Mouse (Mus musculus) heart, embryonic 15.5 days (tissue): ENCODE measurements around the gene Otog. TPM values are rescaled to one million over a fixed set of nuclear protein-coding genes. Genes with fewer than 3 reads are reported as not detected.

Experiments
- ATAC-seq: fragments of 200-750 bp; cut with Nextera tagmentation; replicated peaks from 2 replicates; pipeline ENCODE4 v1.8.0; 2017; ENCODE audit warnings: low read depth, moderate TSS enrichment; ENCODE audit not compliant: insufficient number of reproducible peaks, insufficient read depth, low FRiP score
- H3K27ac ChIP-seq: fragments of 300-500 bp; sonication (generic); 2 replicates; pipeline ENCODE4 v1.5.1; 2015; ENCODE audit warnings: mild to moderate bottlenecking, inconsistent platforms
- H3K27me3 ChIP-seq: fragments of 300-500 bp; sonication (generic); 2 replicates; pipeline ENCODE4 v1.6.1; 2015; ENCODE audit warnings: inconsistent platforms
- H3K36me3 ChIP-seq: fragments of 300-500 bp; sonication (generic); 2 replicates; pipeline ENCODE4 v1.6.1; 2015; ENCODE audit warnings: mild to moderate bottlenecking, inconsistent platforms
- H3K4me1 ChIP-seq: fragments of 300-500 bp; sonication (generic); replicated peaks from 2 replicates; pipeline ENCODE4 v1.6.1; 2015; ENCODE audit warnings: inconsistent platforms
- H3K4me2 ChIP-seq: fragments of 300-500 bp; sonication (generic); 2 replicates; pipeline ENCODE4 v1.6.1; 2015; ENCODE audit warnings: inconsistent platforms, mild to moderate bottlenecking, moderate library complexity
- H3K4me3 ChIP-seq: fragments of 300-500 bp; sonication (generic); 2 replicates; pipeline ENCODE4 v1.5.1; 2015; ENCODE audit warnings: mild to moderate bottlenecking, inconsistent platforms
- H3K9ac ChIP-seq: fragments of 300-500 bp; sonication (generic); 2 replicates; pipeline ENCODE4 v1.6.1; 2015; ENCODE audit warnings: mild to moderate bottlenecking, inconsistent platforms
- H3K9me3 ChIP-seq: fragments of 300-500 bp; sonication (generic); replicated peaks from 2 replicates; pipeline ENCODE4 v1.6.1; 2016; ENCODE audit warnings: inconsistent platforms
- WGBS: fragments of 180-500 bp; shearing (Covaris S2); methylation state at CpG from one replicate; pipeline ENCODE4 v1.1.7; 2015; ENCODE audit warnings: mixed read lengths; 5-methylcytosine and 5-hydroxymethylcytosine counted together
- polyA plus RNA-seq: library from polyadenylated mRNA; unstranded; fragments of >200 nt; fragmentation: Nextera tagmentation; extraction: Ambion mirVana; gene quantifications from 2 replicates; pipeline ENCODE4 v1.2.1, GENCODE M21; 2015

The Otog gene
- polyA plus RNA-seq, 1 experiment from 2014 or later = not detected

GRCm38 (mm10) chr7:46226936-46227335 lies 13.9 kb upstream of the Otog start:
- Histone ChIP-seq H3K4me1 (peaks cover 14% of the 10 kb centered on the region), H3K27me3 (no peaks in the 10 kb centered on the region), H3K4me2 (no peak overlapping the region), H3K36me3 (no peaks in the 10 kb centered on the region), H3K4me3 (no peak overlapping the region), H3K9ac (no peak overlapping the region), H3K9me3 (no peaks in the 10 kb centered on the region), H3K27ac (no peak overlapping the region)
- 38% methylated on average over 4 of the region's 4 CpGs for WGBS
- ATAC-seq = peak; percentile 45; the same call in 1 of the 2 replicates

GRCm38 (mm10) chr7:46235948-46236347 lies 4.8 kb upstream of the Otog start:
- Histone ChIP-seq H3K27me3 (no peaks in the 10 kb centered on the region), H3K36me3 (no peaks in the 10 kb centered on the region), H3K4me1 (peaks cover 7% of the 10 kb centered on the region), H3K9ac (no peak overlapping the region), H3K4me3 (no peak overlapping the region), H3K4me2 (no peak overlapping the region), H3K27ac (no peak overlapping the region), H3K9me3 (no peaks in the 10 kb centered on the region)
- ATAC-seq = no peak
- 67% methylated on average over 18 of the region's 18 CpGs for WGBS

GRCm38 (mm10) chr7:46236363-46236762 lies 4.4 kb upstream of the Otog start:
- Histone ChIP-seq H3K9ac (no peak overlapping the region), H3K4me1 (peaks cover 7% of the 10 kb centered on the region), H3K9me3 (no peaks in the 10 kb centered on the region), H3K27me3 (no peaks in the 10 kb centered on the region), H3K4me3 (no peak overlapping the region), H3K4me2 (no peak overlapping the region), H3K36me3 (no peaks in the 10 kb centered on the region), H3K27ac (no peak overlapping the region)
- ATAC-seq = no peak
- WGBS = 79% methylated on average over 15 of the region's 15 CpGs

- H3K9me3 ChIP-seq = no peaks in the 10 kb centered on the region
- peak overlapping the region; percentile 45 for H3K4me2 ChIP-seq
- peaks cover 7% of the 10 kb centered on the region for H3K4me1 ChIP-seq
- 54% methylated on average over 7 of the region's 7 CpGs for WGBS
- H3K27ac ChIP-seq = no peak overlapping the region
- no peak for ATAC-seq
- no peaks in the 10 kb centered on the region for H3K27me3 ChIP-seq
- no peak overlapping the region for H3K9ac ChIP-seq
- no peaks in the 10 kb centered on the region for H3K36me3 ChIP-seq
- H3K4me3 ChIP-seq = no peak overlapping the region
Observed at GRCm38 (mm10) chr7:46237192-46237591, 3.6 kb upstream of the Otog start.

- ATAC-seq = 0 out of 2 replicates have a peak, but pooled peaks have one; percentile 47
- Histone ChIP-seq H3K27ac (no peak within 1 kb of the TSS), H3K9ac (no peak within 1 kb of the TSS), H3K36me3 (no peaks in the 10 kb centered on the region), H3K4me2 (peak within 1 kb of the TSS; percentile 45), H3K4me3 (peak within 1 kb of the TSS; percentile 19), H3K4me1 (peaks cover 7% of the 10 kb centered on the region), H3K27me3 (no peaks in the 10 kb centered on the region), H3K9me3 (no peaks in the 10 kb centered on the region)
- 23% methylated on average over 10 of the region's 10 CpGs for WGBS
Observed at GRCm38 (mm10) chr7:46238346-46238745, 2.4 kb upstream of the Otog start, which contains the start of gene Ush1c. Gene Ush1c, minus strand, starts transcription at chr7:46238503.

- Histone ChIP-seq H3K36me3 (no peaks in the 10 kb centered on the region), H3K9ac (no peak overlapping the region), H3K27ac (no peak overlapping the region), H3K4me1 (peaks cover 7% of the 10 kb centered on the region), H3K4me2 (no peak overlapping the region), H3K27me3 (no peaks in the 10 kb centered on the region), H3K4me3 (no peak overlapping the region), H3K9me3 (no peaks in the 10 kb centered on the region)
- WGBS = 85% methylated on average over 4 of the region's 4 CpGs
- ATAC-seq = no peak
Observed at GRCm38 (mm10) chr7:46240091-46240490, 696 bp upstream of the Otog start.

GRCm38 (mm10) chr7:46246876-46247275 lies 6.1 kb downstream of the Otog start:
- H3K9ac ChIP-seq = no peak overlapping the region
- no peaks in the 10 kb centered on the region for H3K36me3 ChIP-seq
- ATAC-seq = no peak
- H3K27ac ChIP-seq = no peak overlapping the region
- H3K4me1 ChIP-seq = peaks cover 5% of the 10 kb centered on the region
- H3K9me3 ChIP-seq = no peaks in the 10 kb centered on the region
- H3K4me2 ChIP-seq = no peak overlapping the region
- no peak overlapping the region for H3K4me3 ChIP-seq
- no peaks in the 10 kb centered on the region for H3K27me3 ChIP-seq

GRCm38 (mm10) chr7:46247606-46248005 lies 6.8 kb downstream of the Otog start:
- no peak for ATAC-seq
- Histone ChIP-seq H3K27me3 (no peaks in the 10 kb centered on the region), H3K4me1 (peaks cover 5% of the 10 kb centered on the region), H3K27ac (no peak overlapping the region), H3K9ac (no peak overlapping the region), H3K36me3 (no peaks in the 10 kb centered on the region), H3K9me3 (no peaks in the 10 kb centered on the region), H3K4me2 (no peak overlapping the region), H3K4me3 (no peak overlapping the region)
- WGBS = 80% methylated on average over 3 of the region's 3 CpGs

- Histone ChIP-seq H3K27ac (no peak overlapping the region), H3K4me2 (no peak overlapping the region), H3K9ac (no peak overlapping the region), H3K4me3 (no peak overlapping the region), H3K36me3 (no peaks in the 10 kb centered on the region), H3K27me3 (0 out of 2 replicates have a peak, but pooled peaks cover 3% of the 10 kb centered on the region), H3K9me3 (no peaks in the 10 kb centered on the region), H3K4me1 (peaks cover 9% of the 10 kb centered on the region)
- no peak for ATAC-seq
- 81% methylated on average over 4 of the region's 4 CpGs for WGBS
Observed at GRCm38 (mm10) chr7:46251841-46252240, 11.1 kb downstream of the Otog start.

GRCm38 (mm10) chr7:46276156-46276555 lies 35.4 kb downstream of the Otog start:
- Histone ChIP-seq H3K4me3 (no peak overlapping the region), H3K4me1 (no peaks in the 10 kb centered on the region), H3K27ac (no peak overlapping the region), H3K27me3 (peaks cover 16% of the 10 kb centered on the region), H3K9me3 (no peaks in the 10 kb centered on the region), H3K36me3 (no peaks in the 10 kb centered on the region), H3K9ac (no peak overlapping the region), H3K4me2 (no peak overlapping the region)
- 57% methylated on average over 5 of the region's 5 CpGs for WGBS
- no peak for ATAC-seq

- Histone ChIP-seq H3K27me3 (peaks cover 36% of the 10 kb centered on the region), H3K9me3 (no peaks in the 10 kb centered on the region), H3K4me3 (no peak overlapping the region), H3K36me3 (no peaks in the 10 kb centered on the region), H3K4me1 (peaks cover 10% of the 10 kb centered on the region), H3K4me2 (no peak overlapping the region), H3K27ac (no peak overlapping the region), H3K9ac (no peak overlapping the region)
- WGBS = 14% methylated on average over 6 of the region's 6 CpGs
- no peak for ATAC-seq
Observed at GRCm38 (mm10) chr7:46279946-46280345, 39.2 kb downstream of the Otog start.

GRCm38 (mm10) chr7:46280896-46281295 lies 40.1 kb downstream of the Otog start:
- Histone ChIP-seq H3K4me2 (no peak overlapping the region), H3K27me3 (peaks cover 41% of the 10 kb centered on the region), H3K36me3 (no peaks in the 10 kb centered on the region), H3K9me3 (no peaks in the 10 kb centered on the region), H3K9ac (no peak overlapping the region), H3K4me3 (no peak overlapping the region), H3K4me1 (peaks cover 10% of the 10 kb centered on the region), H3K27ac (no peak overlapping the region)
- ATAC-seq = no peak
